Mouse (Mus musculus) fibroblast of lung, adult 2 months (primary cell): ENCODE measurements at regions not wholly inside any gene's neighbourhood (a gene's known extent, or its start where the extent isn't known, plus 50 kb on each side); places are given as distances from the start of the nearest gene placed in this dataset.

Source experiments
- DNase-seq: peaks from one replicate; pipeline ENCODE4 v3.0.0-alpha.2; 2011; ENCODE audit warnings: low read depth

DNA sequence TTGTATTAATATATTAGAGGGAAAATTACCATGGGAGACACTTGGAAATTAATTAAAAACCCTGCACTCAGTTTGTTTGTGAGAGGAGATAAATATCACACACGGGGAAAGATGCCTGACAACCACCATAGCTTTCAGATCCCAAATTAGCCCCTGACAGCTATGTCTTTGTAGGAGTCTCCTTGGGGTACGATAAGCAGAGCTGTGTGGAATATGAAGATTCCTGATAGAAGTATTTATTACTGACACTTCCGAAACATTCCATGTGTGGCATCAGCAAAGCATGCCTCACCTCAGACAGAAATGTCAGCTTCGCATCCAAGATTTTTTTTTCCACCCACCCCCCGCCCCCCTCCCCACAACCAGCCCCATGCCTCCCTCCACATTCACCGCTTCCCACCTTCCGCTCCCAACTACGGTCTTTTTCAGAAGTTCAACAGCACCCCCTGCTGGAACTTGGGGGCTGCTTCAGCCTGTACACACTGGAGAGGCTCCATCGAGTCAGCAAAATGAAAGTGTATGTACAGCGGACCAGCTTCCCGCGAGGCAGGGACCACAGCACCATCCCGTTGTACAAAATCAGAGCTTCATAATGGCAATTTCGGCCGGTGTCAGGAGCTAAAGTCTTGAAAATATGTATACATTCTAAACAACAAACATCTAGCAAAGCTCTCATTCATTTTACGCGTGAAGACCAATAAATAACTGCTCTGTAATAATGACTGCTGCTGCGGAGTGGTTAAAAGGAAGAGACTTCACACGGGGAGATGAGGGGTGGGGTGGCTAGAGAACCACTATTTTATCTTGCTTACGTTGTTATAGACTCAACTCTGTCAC is 66.7 kb downstream of the Rwdd3 start:
- DNase-seq = no peak

DNA sequence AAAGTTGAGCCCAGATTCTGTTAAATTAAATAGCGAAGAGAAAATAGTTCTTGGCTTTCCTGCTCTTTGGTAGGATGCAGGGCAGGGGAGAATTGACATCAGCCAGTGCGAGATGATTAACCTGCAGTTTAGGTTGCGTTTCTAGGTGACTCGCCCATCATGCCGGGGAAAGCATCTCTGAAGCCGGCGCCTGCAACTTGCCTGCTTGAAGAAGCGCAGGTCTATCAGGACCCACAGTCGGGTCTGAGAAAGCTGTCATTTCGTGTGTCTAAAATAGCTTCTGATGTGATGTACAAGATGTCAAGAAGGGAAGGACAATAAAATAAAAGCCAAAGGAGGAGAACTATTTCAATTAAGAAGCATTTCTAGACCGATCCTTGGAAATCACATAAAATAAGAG is 68.6 kb downstream of the Rwdd3 start:
- DNase-seq = no peak

DNA sequence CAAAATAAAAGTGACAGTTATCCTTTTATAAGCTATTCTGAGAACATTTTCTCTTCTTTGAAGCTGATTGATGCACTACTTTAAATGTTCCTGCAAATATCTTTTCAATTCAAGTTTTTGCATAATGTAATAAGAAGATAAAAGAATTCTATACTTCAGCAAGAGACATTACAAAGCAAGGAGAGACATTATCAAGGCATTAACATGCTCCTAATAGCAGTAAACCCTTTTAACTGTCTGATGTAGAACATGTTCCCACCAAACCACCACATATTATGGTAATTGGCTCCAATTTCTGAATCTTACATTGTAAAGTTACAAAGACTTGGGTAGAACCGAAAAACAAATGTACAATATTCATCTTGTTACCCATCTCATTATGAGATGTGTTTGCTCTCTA is 69.4 kb downstream of the Rwdd3 start:
- no peak for DNase-seq

DNA sequence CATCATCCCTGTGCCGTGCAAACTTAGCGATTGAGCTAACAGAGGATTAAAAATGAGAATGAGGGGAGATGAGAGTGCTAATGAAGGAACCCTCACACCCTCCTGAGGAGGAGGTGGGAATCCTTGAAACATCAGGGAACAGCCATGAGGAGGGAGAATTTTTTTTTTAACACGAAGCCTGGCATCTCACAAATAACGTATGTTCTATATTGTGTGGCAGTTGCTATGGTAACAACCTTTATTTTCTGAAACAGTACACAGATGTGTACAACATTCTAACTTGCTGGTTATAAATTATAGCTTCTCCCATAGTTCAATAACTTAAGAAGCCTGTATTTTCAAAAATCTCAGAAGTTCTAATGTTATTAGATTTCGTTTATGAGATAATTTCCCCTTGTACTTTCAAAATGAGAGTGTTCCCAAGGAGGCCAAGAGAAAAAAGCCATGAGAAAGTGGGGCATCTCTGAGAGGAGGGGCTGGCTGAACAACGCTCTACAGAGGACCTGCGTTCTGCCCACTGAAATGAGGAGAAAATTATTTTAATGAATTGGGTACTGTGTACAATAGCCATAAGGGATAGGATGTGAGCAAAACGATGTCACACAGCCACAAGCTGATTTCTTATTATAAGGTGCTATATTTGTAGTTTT is 71.2 kb downstream of the Rwdd3 start:
- no peak for DNase-seq

GRCm38 (mm10) chr3:121093509-121093908 is 78.0 kb downstream of the Rwdd3 start:
- DNase-seq = no peak

DNA sequence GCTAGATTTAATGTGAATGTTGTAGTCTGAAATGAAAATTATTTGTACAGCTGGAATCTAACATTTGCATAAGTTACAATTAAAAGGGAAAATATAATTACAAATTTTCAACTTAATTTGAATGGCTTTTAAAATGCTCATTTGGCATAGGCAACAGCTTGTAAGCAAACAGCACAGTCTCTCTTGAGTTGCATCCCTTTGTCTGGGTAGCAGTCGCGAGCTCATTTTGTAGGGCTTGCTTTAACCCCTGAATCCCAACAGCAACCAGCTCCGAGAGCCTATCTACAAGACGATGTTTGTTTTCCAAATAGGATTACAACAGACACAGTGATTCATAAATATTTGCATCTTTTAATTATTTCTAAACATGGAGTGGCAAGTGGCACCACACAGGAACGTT is 82.8 kb downstream of the Rwdd3 start:
- no peak for DNase-seq

GRCm38 (mm10) chr3:121068676-121069075 is 102.8 kb downstream of the Rwdd3 start:
- no peak for DNase-seq

DNA sequence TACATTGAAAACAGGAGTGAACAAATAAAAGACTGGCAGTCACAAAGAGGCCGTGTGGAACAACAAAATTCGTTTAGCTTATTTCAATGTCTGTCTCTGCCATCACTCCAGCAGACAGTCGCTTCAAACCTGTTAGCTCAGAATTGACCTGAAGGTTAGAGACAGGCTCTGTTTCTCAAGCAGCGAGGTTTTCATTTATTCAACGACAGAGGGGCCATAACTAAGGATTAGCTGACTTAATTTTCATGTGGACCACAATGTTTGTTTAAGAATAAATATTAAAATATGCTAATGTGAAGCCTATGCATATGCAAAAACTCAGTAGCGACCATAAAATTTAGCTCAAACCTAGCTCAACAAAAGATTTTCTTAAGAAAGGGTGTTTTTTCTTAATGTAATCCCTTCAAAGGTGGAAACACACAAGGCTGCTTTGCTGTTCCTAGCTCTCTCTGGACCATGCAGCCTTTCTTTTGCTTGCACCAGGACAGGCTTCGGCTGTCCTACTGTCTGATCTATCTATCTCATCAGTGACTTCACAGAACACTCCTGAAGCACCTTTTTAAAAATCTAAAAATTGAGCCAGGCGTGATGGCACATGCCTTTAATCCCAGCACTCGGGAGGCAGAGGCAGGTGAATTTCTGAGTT is 135.5 kb downstream of the Rwdd3 start:
- no peak for DNase-seq

DNA sequence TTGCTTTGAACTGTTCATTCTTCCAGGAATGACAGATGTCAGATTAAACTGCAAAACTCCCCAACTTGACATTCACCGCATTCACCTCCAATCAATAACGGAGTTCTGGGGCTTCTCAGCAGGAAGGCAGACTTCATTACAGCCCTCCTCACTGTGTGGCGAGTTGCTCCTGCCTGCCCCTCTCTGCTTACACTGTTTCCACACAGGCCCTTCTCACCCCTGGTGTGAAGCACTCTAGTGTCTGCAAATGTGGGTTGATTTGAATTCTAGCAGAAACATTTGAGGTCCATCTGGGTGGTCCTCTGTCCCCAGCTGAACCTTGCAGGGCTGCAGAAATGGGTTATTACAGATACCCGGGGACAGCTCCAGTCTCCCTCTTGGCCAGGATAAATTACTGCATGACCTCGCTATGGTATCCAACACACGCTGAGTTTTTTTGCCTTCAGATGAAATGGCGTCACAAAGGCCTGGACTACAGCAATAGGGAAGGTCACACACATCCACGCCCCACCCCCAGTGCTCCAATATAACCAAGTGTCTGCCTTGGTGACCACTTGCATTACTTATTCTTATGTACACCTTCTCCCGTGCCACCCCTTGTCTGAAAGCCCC is 145.8 kb downstream of the Rwdd3 start:
- DNase-seq = no peak

DNA sequence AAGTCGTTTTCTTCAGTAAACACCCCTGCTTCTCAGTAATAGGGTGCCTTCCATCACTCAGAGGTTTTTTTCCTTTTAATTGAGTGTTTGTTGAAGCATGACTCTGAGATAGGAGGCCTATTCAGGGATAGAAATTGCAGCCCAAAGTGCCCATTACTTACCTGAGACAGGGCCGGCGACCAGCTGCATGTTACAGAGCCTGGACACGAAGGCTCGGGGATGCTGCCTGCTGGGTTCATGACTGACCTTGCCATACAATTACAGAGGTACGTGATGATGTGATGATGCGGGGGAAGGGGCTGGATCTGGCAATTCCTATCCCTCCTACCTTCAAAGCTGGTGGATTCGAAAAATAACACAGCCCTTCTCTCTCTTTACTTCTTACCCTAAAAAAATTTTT is 146.7 kb downstream of the Rwdd3 start:
- DNase-seq = no peak

DNA sequence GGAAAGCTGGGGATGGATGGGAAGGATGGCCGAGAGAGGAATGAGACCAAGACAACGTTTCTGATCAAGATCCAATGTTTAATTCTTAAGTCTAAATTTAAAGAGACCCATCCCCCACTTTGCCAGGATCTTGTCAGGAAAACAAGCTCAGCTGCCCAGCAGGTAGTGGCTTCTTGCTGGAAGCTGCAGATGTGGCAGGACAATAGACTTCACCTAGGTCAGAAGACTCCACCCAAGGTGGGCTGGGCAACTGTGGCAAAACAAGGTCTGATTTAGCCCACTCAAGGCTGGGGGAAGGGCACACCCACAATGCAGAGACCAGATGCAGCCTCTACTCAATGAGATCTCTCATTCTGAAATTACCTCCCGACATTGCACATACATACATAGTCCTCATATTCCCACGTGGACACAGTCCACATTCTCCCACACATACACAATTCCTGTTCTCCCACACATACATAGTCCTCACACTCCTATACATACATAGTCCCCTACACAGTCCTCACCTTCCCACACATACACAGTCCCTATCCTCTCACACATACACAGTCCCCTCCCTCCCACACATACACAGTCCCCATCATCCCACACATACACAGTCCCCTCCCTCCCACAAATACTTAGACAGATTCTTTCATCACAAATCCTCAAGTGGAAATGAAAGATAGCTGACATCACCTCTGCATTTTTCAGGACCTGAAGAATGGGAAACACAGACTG is 150.2 kb downstream of the Rwdd3 start:
- DNase-seq = no peak

DNA sequence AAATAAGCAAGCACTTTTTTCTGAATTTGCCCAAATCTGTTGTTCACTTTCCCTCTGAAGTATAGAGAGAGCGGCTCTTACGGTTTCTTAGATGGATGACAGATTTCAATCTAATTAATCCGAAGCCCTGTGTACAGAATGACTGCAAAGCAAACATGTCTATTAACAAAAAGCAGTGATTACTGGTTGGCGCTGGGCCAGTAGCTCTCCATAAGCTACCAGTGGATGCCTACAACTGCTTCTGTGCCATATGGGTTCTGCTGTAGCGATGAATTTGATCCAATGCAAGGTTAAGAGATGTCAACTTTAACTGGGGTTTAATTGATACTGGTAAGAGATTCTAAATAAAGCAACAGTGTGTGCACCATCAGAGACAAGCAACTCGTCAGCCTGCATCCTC is 162.3 kb downstream of the Rwdd3 start:
- DNase-seq = no peak

DNA sequence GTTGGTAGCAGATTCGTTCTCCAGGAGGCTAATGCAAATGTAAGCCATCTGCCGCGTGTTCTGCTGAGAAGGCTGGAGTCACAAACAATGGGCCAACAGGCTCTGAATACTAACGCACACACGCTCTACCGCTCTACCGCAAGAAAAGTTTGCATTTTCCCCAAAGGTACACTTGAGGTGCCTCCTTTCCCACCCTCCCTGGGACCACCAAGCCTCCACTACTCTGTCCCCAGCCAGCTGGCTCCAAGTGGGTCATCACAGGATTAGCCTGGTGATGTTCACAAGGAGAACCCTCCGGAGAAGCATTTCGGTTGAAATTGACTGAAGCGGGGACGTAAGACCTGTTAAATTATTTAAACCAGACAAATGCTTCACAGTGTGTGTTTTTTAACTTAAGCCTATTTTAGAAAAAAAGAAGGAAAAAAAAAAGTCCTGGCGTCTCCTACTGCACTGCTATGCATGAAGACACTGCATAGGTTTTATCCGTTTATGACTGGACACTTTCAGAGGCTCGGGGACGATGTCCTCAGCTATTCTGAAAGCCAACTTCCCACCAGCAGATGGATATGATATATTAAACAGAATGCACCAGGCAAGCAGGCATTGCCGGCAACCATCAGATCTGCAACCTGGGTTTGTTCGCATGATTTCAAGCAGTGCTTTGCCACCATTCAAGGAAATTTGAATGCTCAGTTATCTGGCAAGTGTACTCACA is 187.8 kb downstream of the Rwdd3 start:
- no peak for DNase-seq

GRCm38 (mm10) chr3:120982795-120983555 is 188.5 kb downstream of the Rwdd3 start:
- DNase-seq = no peak

GRCm38 (mm10) chr3:120982218-120982617 is 189.3 kb downstream of the Rwdd3 start:
- no peak for DNase-seq

DNA sequence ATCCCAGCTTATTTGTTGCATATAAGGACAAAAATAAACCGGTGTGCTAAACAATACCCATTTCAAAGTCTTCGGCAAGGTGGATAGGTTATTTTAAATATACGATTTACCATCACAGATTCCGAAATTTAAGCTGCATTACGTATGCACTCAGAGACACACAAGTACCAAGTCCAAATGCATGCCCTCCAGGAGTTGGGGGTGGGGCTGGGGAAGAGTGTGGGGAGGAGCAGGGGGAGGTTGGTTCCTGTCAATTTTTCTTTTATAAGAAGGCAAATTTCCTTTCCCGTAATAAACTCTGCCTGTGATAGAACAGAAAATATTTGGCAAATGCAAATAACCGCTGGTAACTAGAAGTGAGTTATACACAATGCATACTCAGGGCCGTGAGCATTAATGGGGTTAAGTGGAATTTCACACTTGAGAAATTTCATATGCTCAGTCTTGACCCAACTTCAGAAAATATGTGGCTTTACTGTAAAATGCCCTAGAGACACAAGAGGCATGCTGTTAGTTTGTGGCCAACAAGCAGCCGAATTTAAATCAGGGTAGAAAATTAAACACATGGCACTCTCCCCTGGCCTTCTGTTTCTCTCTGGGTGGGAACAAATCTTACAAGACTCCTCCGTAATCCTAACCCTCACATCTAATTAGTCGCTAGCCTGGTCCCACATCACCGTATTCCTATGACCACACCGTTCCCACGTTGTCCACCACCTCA is 200.6 kb downstream of the Rwdd3 start:
- DNase-seq = no peak

DNA sequence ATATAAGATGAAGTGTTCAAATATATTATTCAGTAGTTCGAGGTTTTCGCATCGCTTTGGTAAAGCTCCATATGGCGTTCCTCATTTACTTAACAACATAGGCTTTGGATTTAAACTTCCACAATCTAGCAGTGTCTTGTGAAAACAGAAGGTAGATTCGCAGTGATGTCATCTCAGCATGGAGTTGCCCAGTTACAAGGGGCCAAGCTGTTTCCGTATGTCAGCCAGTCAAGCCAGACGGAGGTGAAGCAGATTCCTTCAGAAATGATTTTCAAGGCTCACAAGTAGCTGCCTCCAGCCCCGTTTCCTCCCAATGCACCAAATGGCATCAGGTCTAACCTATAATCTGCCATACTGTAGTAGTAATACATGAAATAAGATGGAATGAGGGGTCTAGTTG is 224.6 kb downstream of the Rwdd3 start:
- DNase-seq = no peak

GRCm38 (mm10) chr3:120934401-120934800 is 237.1 kb downstream of the Rwdd3 start:
- DNase-seq = no peak

DNA sequence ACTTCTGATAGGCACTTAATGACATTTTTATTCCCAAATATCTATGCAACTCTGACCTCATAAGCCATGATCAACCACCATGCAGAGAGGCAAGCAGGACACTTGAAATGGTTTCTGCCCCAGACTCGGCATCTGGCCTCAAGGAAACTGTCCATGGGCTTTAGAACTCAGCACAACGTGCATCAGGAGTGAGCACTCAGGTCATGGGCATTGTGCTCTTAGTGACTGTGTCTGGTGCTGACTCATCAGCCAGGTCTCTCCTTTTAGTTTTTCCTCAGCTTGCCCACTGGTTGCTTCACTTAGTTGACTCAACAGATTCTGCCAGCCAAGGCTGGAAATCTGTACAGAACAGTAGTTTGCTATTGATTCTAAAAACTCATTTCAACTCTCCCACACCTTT is 251.1 kb downstream of the Rwdd3 start:
- no peak for DNase-seq

DNA sequence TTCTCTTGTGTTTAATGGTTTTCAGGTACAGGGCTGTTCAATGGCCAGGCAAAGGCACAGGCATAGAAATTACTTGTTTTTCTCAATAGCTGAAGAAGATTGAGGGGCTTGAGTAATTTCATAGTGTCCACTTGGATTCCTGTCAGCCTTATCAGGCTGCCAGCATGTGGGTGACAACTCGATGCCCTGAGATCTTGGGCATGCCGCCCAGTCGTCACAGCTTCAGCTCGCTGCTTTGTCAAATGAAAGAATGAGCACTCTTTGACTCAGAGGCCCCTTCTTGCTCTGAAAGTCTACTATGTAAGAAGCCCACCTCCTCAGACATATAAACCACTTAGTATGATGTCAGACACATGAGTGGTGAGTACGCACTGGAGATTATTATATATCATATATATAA is 272.6 kb downstream of the Rwdd3 start:
- DNase-seq = no peak
